Mouse (Mus musculus) frontal cortex, adult (tissue): ENCODE data around the gene Cxcr3.

Source experiments
- ATAC-seq: cut with Nextera tagmentation; 2 replicates; pipeline ENCODE4 v1.9.2; 2017; ENCODE audit warnings: mild to moderate bottlenecking, moderate library complexity, mixed read lengths; ENCODE audit not compliant: low TSS enrichment

The Cxcr3 gene

DNA sequence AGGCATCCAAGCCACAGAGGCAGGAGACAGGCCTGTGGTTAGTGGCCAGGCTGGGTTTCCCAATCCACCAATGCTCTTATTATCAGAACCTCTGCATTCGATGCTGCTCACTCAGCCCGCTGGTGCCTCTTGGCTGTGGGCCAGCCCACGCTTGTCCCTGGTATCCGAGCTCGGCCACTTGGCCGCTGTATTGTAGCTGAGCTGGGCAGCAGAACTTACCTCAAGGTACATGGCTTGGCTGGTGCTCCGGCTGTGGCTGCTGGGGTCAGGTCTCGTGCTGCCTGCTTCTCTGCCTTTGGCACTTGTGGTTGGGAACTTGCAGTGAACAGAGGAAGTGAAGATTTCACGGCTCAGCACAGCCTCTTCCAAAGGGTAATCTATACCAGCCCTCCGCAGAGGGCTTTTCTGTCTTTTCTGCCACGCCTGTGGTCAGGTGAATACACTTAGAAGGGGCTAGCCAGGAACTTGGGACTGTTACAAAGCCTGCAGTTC, at the start of gene Cxcr3:
TSS of gene Cxcr3 (minus strand) at position 442 of the 492 bp plus-strand sequence.
- ATAC-seq = no peak

DNA sequence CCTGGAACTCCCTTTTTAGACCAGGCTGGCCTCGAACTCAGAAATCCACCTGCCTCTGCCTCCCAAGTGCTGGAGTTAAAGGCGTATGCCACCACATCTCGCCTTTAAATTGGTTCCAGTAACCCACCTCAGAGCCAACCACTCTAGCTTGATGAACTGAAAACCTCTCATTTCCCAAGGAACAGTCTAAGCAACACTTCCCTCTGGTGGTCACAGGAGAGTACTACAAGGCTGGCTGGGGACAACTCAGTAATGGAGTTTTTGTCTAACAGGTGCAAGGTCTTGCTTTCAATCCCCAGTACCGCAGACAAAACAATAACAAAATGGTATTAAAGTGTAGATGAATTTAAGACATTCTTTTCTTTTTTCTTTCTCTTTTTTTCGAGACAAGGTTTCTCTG, 38.0 kb upstream of the Cxcr3 start:
- peak; percentile 76 for ATAC-seq

DNA sequence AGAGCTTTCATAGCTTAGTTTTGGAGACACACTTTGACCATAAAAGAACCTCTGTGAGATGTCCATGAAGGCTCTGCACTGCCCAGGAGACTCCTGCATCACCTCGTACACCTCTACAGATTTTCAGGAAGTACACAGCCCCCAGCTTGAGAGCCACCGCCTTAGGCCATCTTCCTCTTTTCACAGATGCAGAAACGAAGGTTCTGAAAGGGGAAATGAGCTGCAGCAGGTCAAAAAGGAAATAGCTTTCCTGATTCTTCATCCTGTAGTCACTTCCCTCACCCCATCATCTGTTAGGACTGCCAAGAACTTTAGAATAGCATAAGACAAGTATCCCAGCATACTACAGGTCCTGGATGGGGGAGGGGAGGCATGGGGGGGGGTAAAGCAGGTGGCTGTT, 36.2 kb upstream of the Cxcr3 start:
- ATAC-seq = no peak

DNA sequence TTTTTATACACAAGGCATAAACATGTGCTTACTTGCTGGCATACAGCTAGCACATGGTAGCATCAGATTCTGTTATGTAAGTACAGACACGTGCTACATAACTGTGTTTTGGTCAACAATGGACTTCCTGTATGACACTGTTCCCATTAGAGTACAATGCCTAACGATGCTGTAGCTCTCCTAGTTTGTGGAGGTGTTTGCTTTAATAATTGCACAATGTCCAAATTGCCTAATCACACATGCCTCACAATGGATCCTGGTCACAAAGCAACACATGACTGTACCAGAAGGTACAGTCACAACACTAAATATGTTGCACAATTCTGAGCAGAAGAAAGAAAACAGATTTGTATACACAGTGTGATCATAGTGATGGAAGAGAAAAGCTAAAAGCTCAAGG, 35.4 kb upstream of the Cxcr3 start:
- no peak for ATAC-seq

DNA sequence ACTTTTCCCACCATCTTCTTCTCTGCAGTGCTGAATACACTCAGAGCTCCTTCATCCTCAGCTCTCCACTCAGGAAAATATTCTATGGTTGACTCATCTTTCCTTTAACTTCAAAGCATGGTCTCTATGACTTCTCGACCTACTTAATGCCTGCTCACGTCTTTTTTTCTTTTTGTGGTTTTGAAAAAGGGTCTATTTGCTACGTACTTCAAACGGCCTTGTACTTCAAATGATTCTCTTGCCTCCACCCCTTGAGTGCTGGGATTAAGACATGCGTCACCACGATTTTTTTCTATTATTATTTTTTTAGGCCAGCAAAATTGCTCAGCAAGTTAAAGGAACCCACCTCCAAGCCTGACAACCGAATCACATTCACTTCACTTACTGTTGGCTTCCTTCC, 33.2 kb upstream of the Cxcr3 start:
- ATAC-seq = no peak

DNA sequence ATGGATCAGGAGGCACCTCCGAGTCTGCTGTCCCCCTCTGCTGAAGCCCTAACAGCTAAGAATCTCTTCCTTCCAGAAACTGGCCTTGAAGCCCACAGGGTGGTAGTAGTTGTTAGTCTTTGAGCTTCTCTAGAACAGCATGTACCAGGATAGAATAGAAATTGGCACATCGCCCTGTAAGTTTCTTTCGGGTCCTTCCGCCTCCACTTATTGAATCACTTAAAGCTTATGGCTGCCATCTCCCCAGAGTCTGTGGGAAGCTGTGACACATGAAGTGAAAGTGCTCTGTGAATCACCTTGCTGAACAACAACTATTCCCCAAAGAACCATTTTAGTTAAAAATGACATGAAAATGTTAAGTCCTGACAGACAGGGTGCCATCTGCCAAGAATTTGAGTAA, 31.0 kb upstream of the Cxcr3 start:
- ATAC-seq = peak; percentile 76

DNA sequence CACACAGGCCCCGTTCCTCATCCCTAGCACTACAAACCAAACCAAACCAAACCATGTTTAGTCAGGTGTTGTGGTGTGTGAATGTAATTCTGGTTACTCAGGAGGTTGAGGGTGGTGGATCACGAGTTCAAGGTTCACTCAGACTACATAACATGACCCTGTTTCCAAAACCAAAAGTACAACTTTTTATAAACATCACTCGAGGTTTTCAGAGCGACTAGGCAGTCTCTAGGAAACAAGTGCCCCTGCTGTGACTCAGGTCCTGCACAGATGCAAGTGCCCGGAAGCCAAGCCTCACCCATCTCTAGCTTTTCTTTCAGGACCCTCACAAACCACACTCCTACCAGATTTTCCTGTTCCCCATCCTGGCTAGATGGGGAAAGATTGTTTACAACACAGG, 30.6 kb upstream of the Cxcr3 start:
- ATAC-seq = no peak

DNA sequence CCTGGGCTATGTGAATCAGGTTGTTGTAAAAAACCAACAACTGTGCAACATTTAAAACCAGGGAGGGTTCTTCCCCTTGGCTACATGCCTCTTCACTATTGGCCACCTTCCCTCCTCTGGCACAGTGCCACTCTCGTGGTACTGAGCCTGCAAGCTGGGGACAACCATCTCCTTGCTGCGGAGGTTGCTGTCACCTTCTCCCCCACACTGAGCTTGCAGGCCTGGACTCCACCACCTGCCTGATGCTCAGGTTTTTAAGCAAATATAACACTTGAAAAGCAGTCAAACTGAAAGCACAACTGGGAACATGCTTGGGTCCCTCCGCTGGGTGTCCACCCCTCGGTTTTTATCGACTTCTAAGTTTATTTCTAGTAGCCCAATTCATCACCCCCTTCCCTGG, 20.4 kb upstream of the Cxcr3 start:
- peak; percentile 62 for ATAC-seq

DNA sequence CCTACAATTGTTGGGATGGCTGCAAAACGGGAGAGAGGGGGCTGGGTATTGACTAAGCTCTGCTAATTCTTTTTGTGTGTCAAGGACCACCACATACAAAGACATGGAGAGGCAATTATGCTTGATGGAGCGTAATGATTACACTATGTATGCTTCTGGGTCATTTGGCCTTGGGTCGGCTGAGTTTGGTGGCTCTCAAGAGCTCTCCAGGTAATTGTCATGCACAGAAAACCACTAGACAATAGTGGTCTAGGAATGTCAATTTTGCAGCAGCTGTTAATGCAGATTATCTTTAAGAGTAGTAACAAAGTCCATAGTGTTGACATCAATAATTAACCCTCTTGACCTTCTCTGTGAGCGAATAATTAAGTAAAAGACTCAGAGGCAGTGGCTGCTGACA, 16.1 kb upstream of the Cxcr3 start:
- no peak for ATAC-seq

DNA sequence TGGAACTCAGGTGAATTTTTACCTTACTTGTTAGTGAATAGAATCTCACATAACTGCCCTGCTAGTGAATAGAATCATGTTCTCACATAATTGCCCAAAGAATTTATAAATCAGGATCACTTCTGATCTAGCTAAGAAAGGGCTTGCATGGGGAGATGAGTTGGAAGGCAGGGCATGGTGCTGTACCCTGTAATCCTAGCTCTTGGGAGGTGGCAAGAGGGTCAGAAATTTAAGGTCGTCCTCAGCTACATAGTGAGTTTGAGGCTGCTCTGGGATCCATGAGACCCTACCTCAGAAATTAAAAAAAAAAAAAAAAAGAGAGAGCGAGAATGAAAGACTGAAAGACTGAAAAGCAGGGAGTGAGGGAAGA, 7.0 kb upstream of the Cxcr3 start:
- ATAC-seq = no peak

DNA sequence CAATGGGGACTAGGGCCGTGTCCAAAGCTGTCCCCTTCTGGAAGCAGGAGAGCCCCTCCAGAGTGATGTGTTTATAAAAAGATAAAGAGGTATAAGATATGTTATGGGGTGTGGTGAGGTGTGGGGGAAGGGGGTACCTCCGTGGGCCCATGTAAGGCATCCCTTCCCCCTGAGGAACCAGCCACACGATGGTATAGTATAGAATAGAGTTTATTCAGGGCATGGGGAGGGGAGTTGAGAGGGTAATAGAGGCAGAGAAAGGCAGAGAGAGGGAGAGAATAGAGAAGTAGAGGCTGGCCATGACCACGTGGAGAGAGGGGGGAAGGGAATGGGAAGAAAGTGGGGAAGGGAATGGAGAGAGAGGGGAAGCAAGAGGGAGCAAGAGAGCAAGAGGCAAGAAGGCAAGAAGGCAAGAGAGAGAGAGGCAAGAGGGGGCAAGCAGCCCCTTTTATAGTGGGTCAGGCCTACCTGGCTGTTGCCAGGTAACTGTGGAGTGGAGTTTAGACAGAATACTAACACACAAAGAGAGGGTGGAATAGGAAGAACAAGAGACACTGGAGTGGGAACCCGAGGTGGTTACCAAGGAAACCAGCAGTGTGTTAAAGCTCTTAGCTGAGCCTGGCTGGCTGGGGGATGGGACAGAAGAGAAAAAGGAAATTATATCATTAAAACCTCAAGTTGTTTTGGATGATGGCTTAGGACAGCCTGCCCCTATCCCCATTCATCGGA, 6.4 kb upstream of the Cxcr3 start:
- ATAC-seq = peak; percentile 85; the same call in 1 of the 2 replicates

DNA sequence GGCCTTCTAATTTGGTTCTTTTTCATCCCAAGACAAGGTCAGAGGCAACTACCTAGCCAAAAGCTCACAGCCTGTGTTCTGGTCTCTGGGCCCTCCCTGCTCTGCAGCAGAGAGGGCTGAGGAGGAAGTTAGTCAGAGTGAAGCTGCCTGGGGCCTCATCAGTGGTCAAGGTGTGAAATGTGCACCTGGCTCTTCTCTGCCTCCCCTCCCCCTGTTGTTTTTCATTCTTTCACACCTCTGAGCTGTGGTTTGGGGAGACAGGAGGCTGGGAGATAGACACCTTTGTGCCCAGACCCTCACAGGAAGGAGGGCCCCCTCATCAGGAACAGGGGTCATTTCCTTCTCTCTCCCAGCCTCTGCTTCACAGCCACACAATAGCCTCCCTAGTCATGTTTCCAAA, 3.1 kb upstream of the Cxcr3 start:
- no peak for ATAC-seq

DNA sequence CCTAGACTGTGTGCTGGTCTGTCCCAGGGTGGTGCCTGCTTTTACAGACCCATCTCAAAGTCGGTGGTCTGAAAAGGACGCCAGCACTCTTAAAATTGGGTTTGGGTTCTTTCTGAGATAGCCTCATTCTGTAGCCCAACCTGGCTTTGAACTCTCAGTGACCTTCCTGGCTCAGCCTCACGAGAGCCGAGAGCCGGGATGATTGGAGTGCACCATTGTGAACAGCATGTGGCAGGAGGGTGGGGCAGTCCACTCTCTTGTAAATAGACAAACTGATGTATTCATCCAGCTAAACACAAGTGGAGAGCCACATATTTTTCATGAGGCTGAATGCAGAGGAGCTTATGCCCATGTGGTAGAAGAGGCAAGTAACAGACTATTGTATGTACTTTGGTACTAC, 912 bp upstream of the Cxcr3 start:
- ATAC-seq = no peak

DNA sequence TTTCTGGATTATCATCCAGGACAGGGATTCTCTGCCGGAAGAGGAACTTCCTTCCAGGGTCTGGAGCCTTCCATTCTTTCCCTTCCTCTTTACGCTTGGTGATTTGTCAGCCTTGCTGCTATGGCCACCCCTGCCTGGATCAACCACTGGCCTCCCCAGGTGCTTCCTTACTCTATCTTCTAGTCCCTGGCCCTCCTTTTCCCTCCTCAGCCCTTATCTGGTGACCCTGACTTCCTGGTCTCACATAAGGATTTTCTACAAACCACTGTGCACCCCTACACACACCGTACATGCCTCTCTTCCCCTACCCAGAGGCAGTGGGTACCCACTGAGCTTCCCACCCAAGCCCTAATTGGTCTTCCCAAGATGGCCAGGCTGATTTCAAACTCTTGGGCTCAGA, 781 bp downstream of the Cxcr3 start:
- no peak for ATAC-seq

DNA sequence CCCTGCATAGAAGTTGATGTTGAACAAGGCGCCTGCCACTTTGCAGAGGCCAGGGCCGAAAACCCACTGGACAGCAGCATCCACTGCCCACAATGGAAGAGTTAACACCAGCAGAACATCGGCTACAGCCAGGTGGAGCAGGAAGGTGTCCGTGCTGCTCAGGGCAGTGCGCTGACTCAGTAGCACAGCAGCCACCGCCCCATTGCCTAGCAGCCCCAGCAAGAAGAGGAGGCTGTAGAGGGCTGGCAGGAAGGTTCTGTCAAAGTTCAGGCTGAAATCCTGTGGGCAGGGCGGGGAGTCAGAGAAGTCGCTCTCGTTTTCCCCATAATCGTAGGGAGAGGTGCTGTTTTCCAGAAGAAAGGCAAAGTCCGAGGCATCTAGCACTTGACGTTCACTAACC, 1.4 kb downstream of the Cxcr3 start:
- no peak for ATAC-seq

DNA sequence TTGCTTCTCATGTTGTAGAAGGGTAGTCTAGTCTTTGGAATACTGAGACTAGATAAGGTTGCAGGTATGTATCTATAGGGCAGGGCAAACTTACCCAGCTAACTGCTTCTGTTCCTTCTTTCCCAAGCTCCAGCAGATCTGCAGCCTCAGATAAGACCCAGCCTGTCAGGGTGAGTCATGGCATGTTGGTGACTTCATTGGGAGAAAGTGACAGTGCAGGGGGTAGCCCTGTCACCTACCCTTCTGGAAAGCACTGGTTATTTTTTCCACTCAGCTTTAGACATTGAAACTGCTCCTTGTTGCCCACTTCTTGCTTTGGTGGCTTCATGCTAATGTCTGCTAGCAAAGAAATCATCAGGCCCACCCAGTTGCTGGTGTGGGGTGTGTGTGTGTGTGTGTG, 4.1 kb downstream of the Cxcr3 start:
- no peak for ATAC-seq

DNA sequence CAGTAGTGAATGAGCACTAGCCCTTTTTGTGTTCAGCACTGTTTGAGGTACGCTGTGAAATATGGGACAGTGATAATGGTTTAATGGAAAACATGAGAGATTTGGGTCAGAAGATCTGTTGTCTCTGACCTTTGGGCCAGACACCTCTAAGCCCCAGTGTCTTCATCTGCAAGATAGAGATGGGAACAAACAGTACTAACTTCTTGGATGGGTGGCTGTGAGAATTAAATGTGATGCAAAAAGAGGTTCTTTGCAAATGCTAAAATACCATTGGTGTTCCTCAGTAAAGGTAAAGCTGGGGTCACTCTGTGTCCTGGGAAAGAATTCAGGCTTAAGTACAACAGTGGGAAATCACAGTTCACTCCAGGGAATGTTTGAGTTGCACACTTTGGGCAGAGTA, 13.7 kb downstream of the Cxcr3 start:
- no peak for ATAC-seq

DNA sequence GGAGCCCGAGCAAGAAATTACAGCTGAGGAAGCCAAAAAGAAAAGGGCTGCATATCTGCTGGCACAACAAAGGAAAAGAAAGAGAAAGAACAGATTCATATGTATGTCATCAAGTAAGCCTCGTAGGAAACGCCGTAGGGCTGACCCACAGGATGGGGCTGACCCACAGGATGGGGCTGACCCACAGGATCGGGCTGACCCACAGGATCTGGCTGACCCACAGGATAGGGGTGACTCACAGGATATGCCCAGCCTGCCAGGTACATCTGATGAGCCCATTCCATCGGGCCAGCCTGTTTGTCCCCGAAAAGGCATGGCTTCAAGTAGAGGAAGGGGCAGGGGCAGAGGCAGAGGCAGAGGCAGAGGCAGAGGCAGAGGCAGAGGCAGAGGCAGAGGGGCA, 29.0 kb downstream of the Cxcr3 start:
- ATAC-seq = no peak

DNA sequence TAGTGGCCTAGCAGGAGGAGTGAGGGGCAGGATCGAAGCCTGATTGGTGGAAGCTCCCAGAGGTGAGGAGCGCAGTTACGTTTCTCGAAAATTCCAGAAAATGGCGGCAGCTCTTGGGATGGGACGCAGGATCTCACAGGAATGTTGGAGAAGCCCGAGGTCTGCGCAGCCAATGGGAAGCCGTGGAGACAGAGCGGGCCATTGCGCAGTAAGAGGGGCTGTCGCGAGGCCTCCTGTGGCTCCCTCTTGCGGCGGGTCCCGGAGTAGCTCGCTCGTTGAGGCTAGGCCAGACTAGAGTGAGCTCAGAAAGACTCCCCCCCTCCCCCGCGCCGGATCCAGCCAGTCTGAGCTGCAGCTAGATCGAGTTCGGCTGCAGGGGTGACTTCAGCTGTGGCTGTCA, 35.8 kb downstream of the Cxcr3 start:
- ATAC-seq = no peak

DNA sequence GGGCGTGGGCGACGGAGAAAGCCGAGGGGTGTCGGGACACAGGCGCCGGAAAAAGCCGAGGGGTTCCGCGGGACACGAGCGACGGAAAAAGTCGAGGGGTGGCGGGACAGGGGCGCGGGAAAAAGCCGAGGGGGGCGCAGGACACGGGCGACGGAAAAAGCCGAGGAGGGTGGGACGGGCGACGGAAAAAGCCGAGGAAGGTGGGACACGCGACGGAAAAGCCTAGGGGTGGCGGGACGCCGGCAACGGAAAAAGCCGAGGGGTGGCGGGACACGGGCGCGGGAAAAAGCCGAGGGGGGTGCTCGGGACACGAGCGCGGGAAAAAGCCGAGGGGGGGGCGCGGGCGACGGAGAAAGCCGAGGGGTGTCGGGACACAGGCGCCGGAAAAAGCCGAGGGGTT, 36.5 kb downstream of the Cxcr3 start:
- ATAC-seq = no peak

DNA sequence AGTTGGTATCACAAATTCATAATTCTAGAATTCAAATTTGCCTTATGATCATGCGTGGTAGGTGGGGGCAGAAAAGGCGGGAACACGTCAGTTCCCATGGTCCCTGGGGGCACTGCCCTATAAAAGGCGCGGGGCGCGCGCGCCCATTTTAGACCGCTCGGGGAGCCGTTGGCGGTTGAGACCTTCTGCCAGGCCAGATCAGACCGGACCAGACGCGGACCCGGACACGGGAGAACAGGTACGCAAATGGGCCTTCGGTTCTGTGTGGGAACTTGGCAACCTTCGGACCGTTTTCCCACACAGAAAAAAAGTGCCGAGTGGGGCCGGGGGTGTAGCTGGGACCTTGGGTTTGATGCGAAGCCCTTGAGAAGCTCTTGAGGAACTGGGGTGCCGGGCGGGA, 38.4 kb downstream of the Cxcr3 start:
- no peak for ATAC-seq
